Mouse (Mus musculus) thymus, adult 2 months (tissue): ENCODE results near the gene Kcnd1.

ENCODE experiments used
- CTCF ChIP-seq: fragments of 200-500 bp; IDR thresholded peaks from 2 replicates; pipeline ENCODE4 v1.5.1; 2012; ENCODE audit warnings: mild to moderate bottlenecking, control low read depth, low read length, moderate library complexity, borderline replicate concordance; ENCODE audit not compliant: control insufficient read depth, poor library complexity, insufficient read depth; ENCODE audit errors: extremely low read depth
- POLR2A ChIP-seq: fragments of 200-500 bp; IDR thresholded peaks from 2 replicates; pipeline ENCODE4 v1.6.1; 2012; ENCODE audit warnings: mild to moderate bottlenecking, low read length, control low read depth, moderate library complexity; ENCODE audit not compliant: control insufficient read depth, poor library complexity, insufficient read depth; ENCODE audit errors: extremely low read depth

DNA sequence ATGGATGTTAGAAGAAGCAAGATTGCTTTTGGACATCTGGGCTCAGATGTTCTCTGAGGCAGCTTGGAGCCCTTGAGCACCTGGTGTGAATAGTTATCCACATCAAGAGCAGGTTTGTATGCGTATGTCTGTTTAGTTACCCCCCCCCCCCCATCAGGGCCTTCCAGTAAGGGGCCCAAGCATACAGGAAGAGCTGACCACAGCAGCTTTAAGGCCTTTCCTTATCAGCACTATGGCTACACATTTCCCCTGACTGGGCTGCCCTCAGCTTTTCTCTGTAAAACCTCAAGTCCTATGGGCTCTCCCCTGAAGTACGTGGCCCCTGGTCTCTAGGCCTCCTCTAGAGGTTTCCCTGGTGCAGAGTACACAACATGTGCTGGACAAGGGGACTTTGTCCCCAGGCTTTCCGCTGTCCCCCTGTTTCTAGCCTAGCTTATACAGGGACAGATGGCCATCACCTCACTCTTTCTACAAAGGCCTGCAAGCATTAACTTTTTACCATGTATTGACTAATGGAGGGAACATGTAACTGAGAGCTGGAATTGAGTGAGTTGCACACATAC, 37.2 kb downstream of the Kcnd1 start:
- TF ChIP-seq CTCF = no peak
- TF ChIP-seq POLR2A = no peak
